Mouse (Mus musculus) large intestine, adult 2 months (tissue): Measurements from ENCODE around the gene Sfmbt2. TPM values are rescaled to one million over a fixed set of nuclear protein-coding genes. Genes with fewer than 3 reads are reported as not detected.

Source experiments
- DNase-seq: peaks from one replicate; pipeline ENCODE4 v3.0.0-alpha.2; 2012; ENCODE audit warnings: low read depth, low spot score
- WGBS: fragments of 180-500 bp; shearing (Covaris S2); methylation state at CpG from one replicate; pipeline ENCODE4 v1.1.7; 2018; 5-methylcytosine and 5-hydroxymethylcytosine counted together
- polyA plus RNA-seq: library from polyadenylated mRNA; depleted of rRNA; stranded (reverse); fragments of >200 nt; gene quantifications from 2 replicates; pipeline ENCODE4 v1.2.3, GENCODE M21; 2012

Gene Sfmbt2
- polyA plus RNA-seq, 1 experiment = 0.12 TPM

- no peak for DNase-seq
Observed at GRCm38 (mm10) chr2:10371459-10371817, 1.1 kb downstream of the Sfmbt2 start.

GRCm38 (mm10) chr2:10371899-10372298, 1.6 kb downstream of the Sfmbt2 start:
- no peak for DNase-seq
- 6% methylated on average over 13 of the region's 18 CpGs for WGBS

More at GRCm38 (mm10) chr2:10371459-10371817, 1.1 kb downstream of the Sfmbt2 start:
- WGBS = 8% methylated on average over 16 of the region's 16 CpGs

GRCm38 (mm10) chr2:10372321-10372723, 2.0 kb downstream of the Sfmbt2 start:
- no peak for DNase-seq
- 1% methylated on average over 31 of the region's 31 CpGs for WGBS

- 1% methylated on average over 35 of the region's 35 CpGs for WGBS
- DNase-seq = no peak
Observed at GRCm38 (mm10) chr2:10372776-10373507, 2.6 kb downstream of the Sfmbt2 start.

GRCm38 (mm10) chr2:10373508-10374206, 3.3 kb downstream of the Sfmbt2 start:
- no peak for DNase-seq
- WGBS = 2% methylated on average over 30 of the region's 30 CpGs

- no peak for DNase-seq
- WGBS = 2% methylated on average over 34 of the region's 34 CpGs
Observed at GRCm38 (mm10) chr2:10374207-10375023, 4.1 kb downstream of the Sfmbt2 start.

- WGBS = 1% methylated on average over 22 of the region's 22 CpGs
Observed at GRCm38 (mm10) chr2:10375024-10375372, 4.7 kb downstream of the Sfmbt2 start.

GRCm38 (mm10) chr2:10389988-10390387, 19.7 kb downstream of the Sfmbt2 start:
- no peak for DNase-seq
- 77% methylated on average over 4 of the region's 4 CpGs for WGBS

More at GRCm38 (mm10) chr2:10375024-10375372, 4.7 kb downstream of the Sfmbt2 start:
- DNase-seq = no peak

- 70% methylated on average over 7 of the region's 7 CpGs for WGBS
- DNase-seq = no peak
Observed at GRCm38 (mm10) chr2:10390791-10391190, 20.5 kb downstream of the Sfmbt2 start.

- WGBS = 93% methylated on average over 11 of the region's 11 CpGs
- DNase-seq = no peak
Observed at GRCm38 (mm10) chr2:10395143-10395542, 24.8 kb downstream of the Sfmbt2 start.

GRCm38 (mm10) chr2:10397790-10398189, 27.5 kb downstream of the Sfmbt2 start:
- no peak for DNase-seq
- 34% methylated on average over 9 of the region's 9 CpGs for WGBS

GRCm38 (mm10) chr2:10406151-10406550, 35.8 kb downstream of the Sfmbt2 start:
- 87% methylated on average over 2 of the region's 2 CpGs for WGBS

GRCm38 (mm10) chr2:10409422-10409821, 39.1 kb downstream of the Sfmbt2 start:
- WGBS = 90% methylated on average over 13 of the region's 13 CpGs
- DNase-seq = no peak

More at GRCm38 (mm10) chr2:10406151-10406550, 35.8 kb downstream of the Sfmbt2 start:
- DNase-seq = no peak

GRCm38 (mm10) chr2:10410069-10410468, 39.8 kb downstream of the Sfmbt2 start:
- DNase-seq = no peak
- 91% methylated on average over 5 of the region's 5 CpGs for WGBS

- WGBS = 82% methylated on average over 6 of the region's 6 CpGs
- DNase-seq = no peak
Observed at GRCm38 (mm10) chr2:10420944-10421420, 50.7 kb downstream of the Sfmbt2 start.

- no peak for DNase-seq
- 58% methylated on average over 9 of the region's 9 CpGs for WGBS
Observed at GRCm38 (mm10) chr2:10437290-10437689, 67.0 kb downstream of the Sfmbt2 start.

GRCm38 (mm10) chr2:10441811-10442210, 71.5 kb downstream of the Sfmbt2 start:
- WGBS = 62% methylated on average over 9 of the region's 9 CpGs

GRCm38 (mm10) chr2:10453577-10453976, 83.3 kb downstream of the Sfmbt2 start:
- 72% methylated on average over 3 of the region's 3 CpGs for WGBS

More at GRCm38 (mm10) chr2:10441811-10442210, 71.5 kb downstream of the Sfmbt2 start:
- DNase-seq = no peak

GRCm38 (mm10) chr2:10458309-10458708, 88.0 kb downstream of the Sfmbt2 start:
- DNase-seq = no peak
- 91% methylated on average over 12 of the region's 12 CpGs for WGBS

More at GRCm38 (mm10) chr2:10453577-10453976, 83.3 kb downstream of the Sfmbt2 start:
- DNase-seq = no peak

- no peak for DNase-seq
- 57% methylated on average over 2 of the region's 2 CpGs for WGBS
Observed at GRCm38 (mm10) chr2:10516516-10516915, 146.2 kb downstream of the Sfmbt2 start.
